Mouse (Mus musculus) c-Kit-negative CD71-positive TER-119-positive erythroid progenitor cells, embryonic 14.5 days (primary cell): Measurements from ENCODE around the gene Tubb2a.

Experiments
- DNase-seq: peaks from one replicate; pipeline ENCODE4 v3.0.0-alpha.2; 2013; ENCODE audit warnings: low read depth, low spot score

Tubb2a gene

GRCm38 (mm10) chr13:34054391-34054790, 23.4 kb downstream of the Tubb2a start:
- DNase-seq, result no peak

GRCm38 (mm10) chr13:34053673-34054282, 24.0 kb downstream of the Tubb2a start:
- no peak for DNase-seq

GRCm38 (mm10) chr13:34051692-34052091, 26.1 kb downstream of the Tubb2a start:
- DNase-seq, result no peak

- no peak for DNase-seq
Measured at GRCm38 (mm10) chr13:34050479-34050878, 27.3 kb downstream of the Tubb2a start.

- no peak for DNase-seq
Measured at GRCm38 (mm10) chr13:34047526-34047925, 30.3 kb downstream of the Tubb2a start.

GRCm38 (mm10) chr13:34046421-34047012, 31.3 kb downstream of the Tubb2a start:
- peak; percentile 26 for DNase-seq

- no peak for DNase-seq
Measured at GRCm38 (mm10) chr13:34045511-34046249, 32.1 kb downstream of the Tubb2a start.

- no peak for DNase-seq
Measured at GRCm38 (mm10) chr13:34043716-34044393, 34.0 kb downstream of the Tubb2a start.

- no peak for DNase-seq
Measured at GRCm38 (mm10) chr13:34040091-34040490, 37.7 kb downstream of the Tubb2a start.

GRCm38 (mm10) chr13:34038901-34039341, 38.9 kb downstream of the Tubb2a start:
- DNase-seq, result no peak

- no peak for DNase-seq
Measured at GRCm38 (mm10) chr13:34038056-34038432, 39.8 kb downstream of the Tubb2a start.

- DNase-seq, result peak; percentile 83
Measured at GRCm38 (mm10) chr13:34037172-34038055, 40.4 kb downstream of the Tubb2a start, which contains the start of gene Bphl. Gene Bphl (plus strand): TSS chr13:34037597.

GRCm38 (mm10) chr13:34036726-34037125, 41.1 kb downstream of the Tubb2a start:
- no peak for DNase-seq

GRCm38 (mm10) chr13:34035424-34035823, 42.4 kb downstream of the Tubb2a start:
- DNase-seq, result no peak

- DNase-seq, result no peak
Measured at GRCm38 (mm10) chr13:34032041-34032440, 45.8 kb downstream of the Tubb2a start.
